Mouse (Mus musculus) retina, embryonic 14.5 days (tissue): ENCODE measurements around the gene Ddx39.

Experiments used
- DNase-seq: peaks from one replicate; pipeline ENCODE4 v3.0.0-alpha.2; 2015; ENCODE audit warnings: low spot score

Ddx39 gene

DNA sequence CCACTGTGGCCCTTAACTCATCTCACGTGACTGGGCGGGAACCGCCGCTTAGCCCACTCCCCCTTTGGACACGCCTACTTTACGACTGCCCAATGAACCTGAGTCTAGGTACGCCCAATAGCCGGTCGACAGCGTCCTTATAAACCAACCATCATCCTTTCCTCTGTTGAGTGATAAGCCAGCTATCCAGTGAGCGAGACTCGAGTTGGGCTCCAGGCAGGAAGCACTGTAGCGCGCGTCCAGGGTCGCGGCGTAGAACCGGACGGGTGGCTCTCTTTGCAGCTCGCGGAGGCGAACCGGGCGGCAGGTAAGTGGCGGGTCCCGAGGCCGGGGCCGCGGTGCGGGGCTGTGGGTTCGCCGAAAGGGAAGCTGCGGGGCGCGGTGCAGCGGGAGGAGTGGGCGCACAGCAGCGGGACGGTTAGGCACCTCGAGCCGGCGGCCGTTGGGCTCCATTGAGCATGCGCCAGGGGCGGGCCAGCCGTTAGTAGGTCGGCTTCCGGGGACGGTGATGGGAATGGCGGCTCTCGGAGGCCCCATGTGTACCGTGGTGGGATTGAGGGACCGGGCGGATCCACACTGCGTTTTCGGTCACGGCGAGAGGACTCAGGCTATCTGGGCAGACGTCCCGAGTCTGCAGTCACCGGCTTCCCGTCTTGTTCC lies at the start of gene Ddx39:
TSS of gene Ddx39 (plus strand) at position 147 of the 660 bp plus-strand sequence.
- peak; percentile 98 for DNase-seq

DNA sequence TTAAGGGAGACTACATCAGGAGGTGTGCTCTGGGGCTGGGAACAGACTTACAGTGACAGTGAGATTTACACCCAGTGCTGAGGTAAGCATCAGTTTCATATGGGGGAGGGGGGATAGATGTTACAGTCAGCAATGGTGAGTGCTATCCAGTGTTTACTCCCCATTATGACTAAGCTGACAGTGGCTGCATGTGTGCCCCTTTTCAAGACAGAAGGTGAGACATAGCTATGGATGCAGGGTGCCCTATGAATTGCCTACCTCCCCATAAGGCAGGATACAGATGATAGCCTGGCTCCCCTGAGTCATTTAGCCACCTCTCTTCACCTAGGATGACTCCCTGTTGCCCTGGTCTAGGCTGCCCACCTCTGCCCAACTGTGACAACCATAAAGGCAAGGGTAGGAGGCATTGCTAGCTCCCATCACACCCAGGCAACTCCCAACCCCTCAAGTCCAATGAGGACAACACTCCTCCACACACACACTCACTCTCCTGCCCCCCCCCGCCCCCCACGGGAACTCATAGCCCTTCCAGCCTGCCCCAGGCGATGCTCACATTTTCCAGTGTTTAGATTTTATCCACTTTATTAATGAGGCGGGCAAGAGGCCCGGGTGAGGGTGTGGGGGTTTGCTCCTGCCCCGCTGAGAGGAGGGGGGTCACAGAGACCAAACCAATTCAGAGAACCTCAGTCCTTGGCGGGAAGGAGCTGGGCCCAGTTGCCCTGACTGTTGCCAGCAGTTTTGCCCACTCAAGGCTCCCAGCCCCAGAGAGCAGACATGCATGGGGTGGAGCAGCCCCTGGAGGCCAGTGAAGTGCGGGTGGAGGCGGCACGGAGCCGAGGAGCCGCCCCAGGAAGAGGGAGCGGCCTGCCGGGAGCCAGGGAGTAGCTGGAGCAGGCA lies 48.8 kb upstream of the Ddx39 start, which contains the start of gene Ptger1:
TSS of gene Ptger1 (plus strand) at position 710 of the 897 bp plus-strand sequence.
- DNase-seq = no peak

DNA sequence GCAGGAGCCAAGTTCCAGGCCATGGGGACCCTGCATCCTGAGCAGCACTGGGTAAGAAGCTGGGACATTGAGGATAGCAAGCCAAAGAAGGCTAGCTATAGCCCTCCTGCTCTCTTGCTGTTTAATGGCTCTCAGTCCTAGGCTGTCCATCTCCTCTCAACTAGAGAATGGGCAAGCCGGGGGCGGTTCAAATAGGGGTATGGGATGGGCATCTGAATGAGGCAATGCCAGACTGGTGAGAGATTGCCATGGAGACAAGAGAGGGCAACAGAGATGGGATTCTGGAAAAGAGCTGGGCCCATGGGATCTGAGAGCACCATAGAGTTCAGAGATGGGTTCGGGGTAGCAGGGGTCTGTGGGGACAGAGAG lies 48.1 kb upstream of the Ddx39 start:
- DNase-seq = no peak

DNA sequence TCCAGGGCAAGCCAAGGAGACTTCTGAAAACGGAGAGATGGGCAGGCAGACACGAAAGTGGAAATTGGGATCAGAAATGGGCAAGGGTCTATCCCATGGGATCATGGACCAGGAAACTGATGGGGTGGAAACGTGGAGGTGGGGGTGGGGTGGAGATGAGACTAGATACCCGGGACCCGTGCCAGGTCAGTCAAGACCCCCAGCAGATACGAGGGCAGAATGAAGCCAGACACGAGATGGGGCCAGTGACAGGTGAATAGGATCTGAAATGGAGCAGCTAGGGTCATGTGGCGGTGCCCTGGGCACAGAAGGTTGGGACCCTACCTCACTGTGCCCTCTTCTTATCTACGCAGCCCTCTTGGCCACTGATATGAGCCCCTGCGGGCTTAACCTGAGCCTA lies 47.5 kb upstream of the Ddx39 start:
- DNase-seq = no peak

DNA sequence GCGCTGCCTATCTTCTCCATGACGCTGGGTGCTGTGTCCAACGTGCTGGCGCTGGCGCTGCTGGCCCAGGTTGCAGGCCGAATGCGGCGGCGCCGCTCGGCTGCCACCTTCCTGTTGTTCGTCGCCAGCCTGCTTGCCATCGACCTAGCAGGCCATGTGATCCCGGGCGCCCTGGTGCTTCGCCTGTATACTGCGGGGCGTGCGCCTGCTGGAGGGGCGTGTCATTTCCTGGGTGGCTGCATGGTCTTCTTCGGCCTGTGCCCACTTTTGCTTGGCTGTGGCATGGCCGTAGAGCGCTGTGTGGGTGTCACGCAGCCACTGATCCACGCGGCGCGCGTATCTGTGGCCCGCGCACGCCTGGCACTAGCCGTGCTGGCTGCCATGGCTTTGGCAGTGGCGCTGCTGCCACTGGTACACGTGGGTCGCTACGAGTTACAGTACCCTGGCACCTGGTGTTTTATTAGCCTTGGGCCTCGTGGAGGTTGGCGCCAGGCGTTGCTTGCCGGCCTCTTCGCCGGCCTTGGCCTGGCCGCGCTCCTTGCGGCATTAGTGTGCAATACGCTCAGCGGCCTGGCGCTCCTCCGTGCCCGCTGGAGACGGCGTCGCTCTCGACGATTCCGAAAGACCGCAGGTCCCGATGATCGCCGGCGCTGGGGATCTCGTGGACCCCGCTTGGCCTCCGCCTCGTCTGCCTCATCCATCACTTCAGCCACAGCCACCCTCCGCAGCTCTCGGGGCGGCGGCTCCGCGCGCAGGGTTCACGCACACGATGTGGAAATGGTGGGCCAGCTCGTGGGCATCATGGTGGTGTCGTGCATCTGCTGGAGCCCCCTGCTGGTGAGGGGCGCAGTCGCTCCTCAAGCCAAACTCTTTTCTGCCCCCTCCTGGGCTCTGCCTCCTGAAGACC lies 46.7 kb upstream of the Ddx39 start:
- DNase-seq = peak; percentile 93

DNA sequence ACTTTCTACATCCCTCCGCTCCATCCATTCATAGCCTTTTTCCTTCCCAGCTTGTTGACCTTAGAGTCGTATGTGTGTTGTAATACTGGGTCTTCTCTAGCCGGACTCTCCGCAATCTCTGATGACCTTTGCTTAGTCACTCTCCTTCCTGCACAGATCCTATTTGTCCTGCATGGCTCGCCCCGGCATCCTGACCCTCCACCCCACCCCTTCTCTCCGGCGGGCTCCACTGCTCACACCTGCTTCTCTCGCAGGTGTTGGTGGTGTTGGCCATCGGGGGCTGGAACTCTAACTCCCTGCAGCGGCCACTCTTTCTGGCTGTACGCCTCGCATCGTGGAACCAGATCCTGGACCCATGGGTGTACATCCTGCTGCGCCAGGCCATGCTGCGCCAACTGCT lies 46.0 kb upstream of the Ddx39 start:
- no peak for DNase-seq

DNA sequence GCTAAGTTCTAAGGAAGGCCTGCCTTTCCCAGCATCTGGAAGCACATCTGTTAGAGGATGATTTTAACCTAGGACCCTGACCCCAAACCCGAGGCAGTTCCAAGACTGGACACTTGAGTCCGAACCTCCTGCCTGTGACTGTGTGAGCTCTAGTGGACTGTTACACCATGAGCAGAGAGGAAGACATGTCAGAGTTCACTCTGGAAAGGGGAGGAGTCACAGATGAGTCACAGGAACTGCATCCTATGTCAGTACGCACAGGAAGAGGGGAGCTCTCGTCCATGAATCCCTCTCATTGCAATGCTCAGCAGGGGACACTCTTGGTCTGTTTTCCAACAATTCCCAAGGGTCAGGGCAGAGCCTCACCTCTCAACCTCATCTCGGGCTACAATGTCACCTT lies 42.0 kb upstream of the Ddx39 start:
- DNase-seq = no peak

DNA sequence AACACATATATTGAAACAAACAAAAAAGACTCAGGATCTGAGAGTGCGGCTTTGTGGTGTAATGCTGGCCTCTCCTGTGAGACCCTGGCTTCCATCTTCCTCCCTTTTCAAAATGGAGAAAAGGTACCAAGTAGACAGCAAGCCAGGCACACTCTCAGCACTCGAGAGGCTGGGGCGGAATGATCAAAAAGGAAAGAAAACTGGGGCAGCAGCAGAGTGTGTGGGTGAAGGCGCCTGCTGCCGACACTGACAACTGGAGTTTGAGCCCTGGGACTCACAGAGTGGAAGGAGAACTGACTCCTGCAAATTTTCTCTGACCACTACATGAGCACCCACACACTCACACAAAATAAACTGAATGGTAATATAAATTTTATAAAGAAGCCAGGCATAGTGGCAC lies 40.5 kb upstream of the Ddx39 start:
- no peak for DNase-seq

DNA sequence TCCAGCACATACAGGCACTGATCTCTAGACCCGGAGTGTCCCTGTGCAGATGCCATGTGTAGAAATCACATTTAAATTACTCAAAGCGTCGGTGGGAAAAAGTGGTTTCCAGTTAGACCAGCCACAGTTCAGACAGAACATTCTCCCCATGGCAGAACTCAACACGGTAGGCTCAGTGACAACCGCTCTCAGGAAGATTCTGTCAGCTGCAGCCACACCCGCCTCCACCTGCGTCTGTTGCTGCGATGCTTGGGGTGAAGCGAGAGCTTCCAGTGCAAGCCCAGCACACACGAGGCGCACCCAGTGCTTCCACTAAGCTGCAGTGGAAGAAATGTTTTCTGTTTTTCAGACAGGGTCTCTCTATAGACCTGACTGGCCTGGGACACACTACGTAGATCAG lies 35.1 kb upstream of the Ddx39 start:
- no peak for DNase-seq

DNA sequence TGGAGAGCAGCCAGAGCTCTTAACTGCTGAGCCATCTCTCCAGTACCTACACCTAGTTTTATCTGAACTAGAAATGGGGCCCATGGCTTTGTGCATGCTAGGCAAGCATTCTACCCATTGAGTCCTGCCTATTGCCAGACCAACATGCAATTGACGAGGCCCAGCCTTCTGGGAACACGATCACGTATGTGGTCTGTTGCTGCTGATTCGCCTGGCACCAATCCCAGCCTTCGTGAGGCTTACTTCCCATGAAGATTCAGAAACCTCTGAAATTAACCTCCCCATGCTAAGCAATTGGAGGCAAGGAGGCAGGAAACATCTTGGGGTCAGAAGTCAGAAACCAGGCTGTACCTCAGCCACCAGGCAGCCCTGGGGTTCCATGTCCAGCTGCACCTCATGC lies 34.4 kb upstream of the Ddx39 start:
- no peak for DNase-seq

DNA sequence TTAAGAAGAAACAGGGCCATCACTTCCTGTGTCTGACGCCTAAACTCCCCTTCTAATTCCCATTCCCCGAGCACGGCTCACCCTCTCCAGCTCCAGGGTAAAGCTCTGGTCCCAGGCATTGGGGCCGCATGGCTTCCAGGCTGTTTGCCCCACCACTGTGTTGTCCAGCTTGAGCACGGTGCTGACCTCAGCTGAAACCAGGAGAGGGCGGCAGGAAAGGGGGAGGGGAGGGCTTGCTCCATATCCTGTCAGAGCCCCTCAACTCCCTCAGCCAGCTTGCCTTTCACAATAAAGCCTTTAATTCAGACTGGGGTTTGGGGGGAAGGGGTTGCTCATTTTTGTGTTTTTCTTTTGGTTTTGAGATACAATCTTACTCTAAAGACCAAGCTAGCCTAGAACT lies 33.9 kb upstream of the Ddx39 start:
- no peak for DNase-seq

DNA sequence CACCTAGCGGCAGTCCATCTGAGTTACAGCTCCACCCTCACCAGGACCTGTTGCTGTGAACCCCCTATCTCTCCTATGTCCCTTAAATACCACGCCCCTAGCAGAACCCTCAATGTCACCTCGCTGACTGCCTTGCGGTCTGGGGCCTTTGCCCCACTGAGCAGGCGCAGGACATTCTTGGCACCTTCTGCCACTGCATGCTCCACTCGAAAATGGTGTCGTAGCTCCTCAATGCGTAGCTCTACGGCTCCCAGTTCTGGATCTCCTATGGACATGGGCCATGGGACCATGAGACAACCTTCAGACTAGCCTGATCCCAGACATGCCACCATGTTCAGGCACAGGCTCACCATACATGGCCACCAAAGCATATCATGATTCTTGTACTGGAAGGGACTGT lies 30.5 kb upstream of the Ddx39 start:
- no peak for DNase-seq

DNA sequence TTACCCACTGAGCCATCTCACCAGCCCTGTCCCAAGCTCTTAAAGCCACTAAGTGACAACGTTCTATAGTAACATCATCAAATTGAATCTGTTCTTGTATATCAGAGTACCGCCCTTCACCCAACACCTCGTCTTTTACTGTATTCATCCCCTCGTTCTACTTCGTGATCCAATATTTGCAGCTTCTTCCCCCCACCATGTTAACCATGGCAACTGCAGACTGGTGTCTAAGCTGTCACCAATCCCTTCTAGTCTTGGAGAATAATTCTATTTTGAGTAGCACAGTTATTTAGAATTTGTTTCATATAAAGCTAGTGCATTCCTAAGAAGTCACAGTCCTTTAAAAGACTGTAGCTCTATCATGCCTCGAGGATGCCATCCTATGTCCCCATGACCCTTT lies 25.7 kb upstream of the Ddx39 start:
- no peak for DNase-seq

DNA sequence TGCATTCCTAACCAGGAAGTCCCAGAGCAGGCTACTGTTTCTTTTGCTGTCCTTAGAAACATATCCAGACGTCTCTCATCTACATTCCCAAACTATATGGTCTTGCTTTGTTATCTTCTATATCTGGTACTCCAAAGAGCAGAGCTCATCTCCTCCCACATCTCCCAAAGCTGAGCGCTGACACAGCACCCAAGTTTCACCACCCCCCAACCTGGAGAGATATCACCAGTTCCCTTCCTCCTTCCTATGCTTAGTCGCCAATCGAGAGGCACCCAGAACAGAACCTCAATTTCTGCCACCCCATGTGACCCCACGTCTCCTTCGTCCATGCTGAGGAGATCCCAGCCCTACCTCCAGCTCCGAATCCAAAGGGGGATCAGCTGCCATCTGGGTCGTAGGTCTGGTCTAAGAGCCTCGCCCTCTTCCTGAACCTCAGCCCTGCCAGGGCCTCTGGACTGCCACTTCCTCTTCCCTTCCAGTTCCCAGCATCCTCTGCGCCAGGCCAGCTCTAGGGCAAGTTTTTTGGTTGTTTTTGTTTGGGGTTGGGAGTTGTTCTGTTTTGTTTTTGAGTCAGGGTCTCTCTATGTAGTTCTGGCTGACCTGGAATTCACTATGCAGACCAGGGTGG lies 21.3 kb upstream of the Ddx39 start:
- no peak for DNase-seq

DNA sequence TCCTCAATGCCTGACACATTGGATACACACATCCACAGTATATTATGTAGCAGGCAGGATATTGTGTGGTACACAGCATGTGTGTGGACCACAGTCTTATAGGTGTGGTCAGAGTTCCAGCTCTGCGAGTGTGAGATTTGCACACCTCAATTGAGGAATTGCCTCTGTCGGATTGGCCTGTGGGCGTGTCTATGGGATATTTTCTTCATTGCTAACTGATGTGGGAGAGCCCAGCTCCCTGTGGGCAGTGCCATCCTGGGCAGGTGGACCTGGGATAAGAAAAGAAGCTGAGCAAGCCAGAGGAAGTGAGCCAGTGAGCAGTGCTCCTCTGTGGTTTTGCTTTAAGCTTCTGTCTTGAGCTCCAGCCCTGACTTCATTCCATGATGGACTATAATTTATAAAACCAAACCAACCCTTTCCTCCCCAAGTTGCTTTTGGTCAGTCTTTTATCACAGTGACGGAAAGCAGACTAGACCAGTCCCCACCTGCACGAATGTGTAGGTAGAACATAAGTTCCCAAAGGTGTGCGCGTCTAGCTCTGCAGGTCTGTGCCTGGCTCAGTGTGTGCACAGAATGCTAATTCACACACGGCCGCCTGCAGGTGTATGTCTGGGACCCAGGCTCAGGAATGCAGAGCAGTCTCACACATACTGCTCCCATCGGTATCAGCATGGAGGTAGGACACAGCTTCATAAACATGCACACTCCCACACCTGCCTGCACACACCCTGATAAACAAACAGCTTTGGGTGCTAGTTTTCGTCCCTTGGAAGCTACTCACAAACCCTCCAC lies 20.4 kb upstream of the Ddx39 start:
- no peak for DNase-seq

DNA sequence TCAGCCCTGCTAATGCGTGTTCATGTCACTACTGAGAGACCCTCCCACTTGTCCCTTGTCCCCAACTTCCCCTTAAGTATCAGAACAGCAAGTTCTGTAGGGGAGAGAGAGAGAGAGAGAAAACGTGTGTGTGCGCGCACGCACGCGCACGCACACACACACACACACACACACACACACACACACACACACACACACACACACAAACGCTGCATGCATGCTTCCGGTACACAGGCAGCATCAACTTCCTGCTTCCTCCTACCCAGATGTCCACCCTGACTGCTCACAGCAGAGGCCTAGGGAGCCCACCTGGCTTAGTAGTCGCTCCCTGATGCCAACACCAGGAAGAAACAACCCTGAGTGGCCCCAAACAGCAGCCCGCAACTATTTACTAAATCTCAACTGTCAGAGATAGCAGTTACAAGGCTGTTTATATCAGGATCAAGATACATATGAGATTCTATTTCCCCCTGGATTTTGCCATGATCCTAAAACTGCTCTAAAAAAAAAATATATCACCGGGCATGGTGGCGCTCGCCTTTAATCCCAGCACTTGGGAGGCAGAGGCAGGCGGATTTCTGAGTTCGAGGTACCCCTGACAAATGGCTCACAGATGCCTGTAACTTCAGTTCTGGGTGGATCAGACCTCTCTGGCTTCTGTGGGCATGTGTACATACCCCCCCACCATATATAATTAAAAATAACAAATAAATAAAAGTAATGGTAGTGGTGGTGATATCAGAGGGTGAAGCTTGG lies 19.4 kb upstream of the Ddx39 start:
- DNase-seq = no peak

DNA sequence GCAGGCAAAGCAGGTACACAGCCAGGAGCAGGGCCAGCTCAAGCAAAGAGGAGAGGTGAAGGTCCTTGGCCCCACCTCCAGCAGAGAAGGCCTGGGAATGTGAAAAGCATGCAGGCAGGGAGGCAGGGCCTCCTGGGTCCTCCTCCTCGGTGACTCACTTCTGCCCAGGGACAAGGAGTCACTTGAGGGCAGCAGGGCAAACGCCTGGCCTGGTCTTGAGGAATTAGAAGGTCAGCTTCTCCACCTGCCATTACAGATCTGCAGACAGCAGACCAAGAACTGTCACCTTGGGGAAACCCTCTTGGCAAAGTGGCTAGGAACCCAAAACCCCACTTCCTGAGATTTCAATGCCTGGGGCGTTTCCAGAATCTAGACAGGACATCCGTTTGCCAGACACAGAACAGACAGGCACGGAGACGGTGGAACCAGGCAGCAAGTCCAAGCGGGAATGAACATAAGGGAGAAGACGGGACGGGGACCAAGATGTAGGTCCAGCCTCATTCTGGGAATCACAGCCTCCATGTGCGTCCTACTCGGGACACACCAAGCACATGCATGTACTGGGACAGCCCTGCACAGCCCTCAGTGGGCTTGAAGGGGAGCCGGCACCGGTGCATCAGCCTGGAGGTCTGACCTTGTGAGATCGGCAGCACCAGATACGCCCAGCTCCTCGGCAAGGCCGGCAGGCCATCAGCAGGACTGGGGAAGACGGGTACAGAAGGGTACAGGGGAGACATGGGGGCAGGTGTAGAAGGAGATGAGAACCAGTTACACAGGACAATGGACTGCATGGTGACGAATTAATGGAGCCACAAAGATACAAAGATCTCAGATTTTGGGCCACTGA lies 17.4 kb upstream of the Ddx39 start:
- no peak for DNase-seq

DNA sequence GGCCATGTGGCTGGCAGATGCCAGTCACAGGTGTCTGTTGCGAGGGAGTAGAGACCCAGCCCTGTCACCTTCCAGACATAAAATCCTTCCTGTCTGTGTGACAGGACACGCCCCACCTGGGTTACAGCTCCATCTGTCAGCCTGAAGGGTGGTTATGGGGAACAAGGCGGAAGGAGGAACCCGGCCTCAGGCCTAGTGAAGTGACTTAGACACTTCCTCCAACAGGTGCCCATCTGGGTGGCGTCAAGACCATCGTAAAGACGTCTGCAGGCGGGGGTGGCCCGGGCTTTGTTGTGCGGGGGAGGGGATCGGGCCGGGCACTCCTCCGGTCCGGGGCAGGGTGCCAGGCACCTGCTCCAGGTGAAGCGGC lies 16.7 kb upstream of the Ddx39 start:
- peak; percentile 34 for DNase-seq

DNA sequence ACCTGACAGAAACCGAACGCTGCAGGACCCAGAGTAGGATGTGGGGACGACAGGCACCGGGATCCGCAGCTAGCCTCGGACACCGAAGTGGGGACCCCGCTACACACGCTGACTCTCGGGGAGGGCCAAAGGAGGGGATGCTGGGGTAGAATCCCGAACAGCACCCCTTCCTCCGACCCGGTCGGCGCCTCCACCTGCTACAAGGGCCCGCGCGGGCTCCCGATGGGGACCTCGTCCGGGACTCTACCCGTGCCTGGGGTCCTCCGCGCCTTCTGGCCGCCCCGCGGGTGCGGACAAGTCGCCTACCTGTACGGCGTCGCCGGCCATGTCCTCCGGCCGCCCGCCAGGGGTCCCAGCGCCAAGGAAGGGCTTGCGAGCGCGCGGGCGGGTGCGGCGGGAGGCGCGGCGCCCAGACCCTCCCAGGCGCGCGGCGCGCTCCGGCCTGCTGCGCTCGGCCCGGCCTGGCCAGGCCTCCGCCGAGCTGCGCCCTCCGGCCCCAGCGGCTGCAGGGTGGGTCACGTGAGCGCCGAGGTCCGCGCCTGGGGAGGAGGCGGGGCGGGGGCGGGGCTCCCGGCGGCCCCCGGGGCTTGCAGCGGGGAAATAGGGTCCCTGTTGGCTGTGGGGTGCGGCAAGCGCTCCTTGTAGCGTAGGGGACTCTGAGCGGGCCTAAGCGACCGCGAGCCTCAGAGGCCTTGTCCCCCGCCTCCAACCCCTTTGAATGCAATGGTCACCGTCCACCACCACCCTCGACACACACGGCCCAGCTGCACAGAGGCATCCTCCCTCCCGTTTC lies 16.1 kb upstream of the Ddx39 start, which contains the start of gene Pkn1:
TSS of gene Pkn1 (minus strand) at position 519 of the 793 bp plus-strand sequence.
- peak; percentile 80 for DNase-seq
